ENCODE assay signal across 27 mouse cellular contexts in the genomic region with DNA sequence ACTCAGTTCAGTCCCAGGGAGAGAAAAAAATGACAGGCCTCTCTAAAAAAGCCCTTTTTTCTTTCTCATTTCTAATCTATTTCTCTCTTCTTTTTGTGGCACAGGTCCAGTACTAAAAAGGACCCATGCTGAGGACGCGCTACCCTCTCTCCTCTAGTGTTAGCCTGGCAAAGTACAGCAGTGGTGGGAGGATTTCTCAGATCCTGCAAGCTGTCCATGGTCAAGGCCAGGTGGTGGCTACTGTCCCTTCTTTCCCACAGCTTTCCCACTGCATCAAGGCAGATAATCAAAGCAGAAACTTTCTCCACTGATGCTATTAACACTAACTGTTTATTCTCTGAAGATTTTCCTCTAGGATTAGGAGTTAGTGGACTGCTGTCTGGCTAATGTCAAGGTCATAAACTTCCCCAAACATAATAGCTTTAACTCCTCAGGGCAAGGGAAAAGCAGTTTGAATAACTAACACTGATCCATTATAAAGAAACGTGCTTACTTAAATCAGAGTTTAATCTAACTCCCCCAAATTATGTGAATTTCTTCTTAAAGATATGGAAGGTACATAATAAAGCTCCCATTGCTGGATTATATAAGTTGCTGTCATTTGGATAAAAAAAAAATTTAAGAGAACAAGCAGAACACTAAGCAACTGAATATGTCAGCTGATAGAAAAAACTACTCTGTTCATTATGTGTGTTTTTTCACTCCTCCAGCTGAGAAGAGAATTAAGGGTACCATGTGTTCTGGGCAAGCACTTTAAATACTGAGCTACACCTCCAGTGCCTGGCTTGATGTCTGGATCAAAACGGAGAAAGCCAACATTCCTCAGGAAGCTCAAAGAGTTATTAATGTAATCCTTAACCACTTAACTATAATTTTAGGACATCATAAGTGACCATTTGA. TPM values are rescaled to one million over a fixed set of nuclear protein-coding genes. Genes with fewer than 3 reads are reported as not detected.
DNase-seq lines count a peak whose midpoint lies in the region; ATAC-seq and TF ChIP-seq lines count a peak whose summit lies in the region.
"Had no signal": no experiment of that assay in that cellular context is flagged by ENCODE, and none has a peak within 500 bp of the region (broad histone marks: within the 10 kb centered on the region; RNA-seq: fewer than 3 reads in every experiment).

No protein-coding gene starts in this region.

- H3K36me3 ChIP-seq in lung, postnatal 0 days (ENCODE audit: insufficient read depth, low read length): 0 out of 2 replicates have a peak, but pooled peaks cover 13% of the 10 kb centered on the region
- H3K36me3 ChIP-seq in MEL (ENCODE audit: control insufficient read depth in 1 of 2, insufficient read depth in 2 of 2, low read length in 2 of 2): peaks cover 10 to 46% of the 10 kb centered on the region in 2 experiments; a peak in 3 of 4 replicates

- 79% methylated on average over 4 of the region's 4 CpGs for WGBS in lung, postnatal 0 days
- 70% methylated on average over 4 of the region's 4 CpGs for WGBS in lung, adult 2 months

- no peaks in the 10 kb centered on the region for H3K27me3 ChIP-seq in lung, postnatal 0 days (replicated peaks; ENCODE audit: insufficient read depth, low read length)
- H3K27me3 ChIP-seq in MEL (ENCODE audit: control insufficient read depth in 1 of 2, insufficient read depth in 2 of 2, low read length in 2 of 2): no peaks in the 10 kb centered on the region
- H3K27me3 ChIP-seq: CH12.LX; embryonic facial prominence, embryonic 15.5 days; intestine, embryonic 15.5 days; kidney, embryonic 15.5 days; limb, embryonic 12.5 days; megakaryocyte, embryonic 14.5 days; midbrain, embryonic 13.5 days had no signal

- H3K9ac ChIP-seq in lung, postnatal 0 days (replicated peaks; ENCODE audit: low read depth): no peak overlapping the region
- peak overlapping the region; percentile 63 for H3K9ac ChIP-seq in MEL (ENCODE audit: control insufficient read depth, low read depth, low read length, poor library complexity, severe bottlenecking)
- H3K9ac ChIP-seq: embryonic facial prominence, embryonic 15.5 days; intestine, embryonic 15.5 days; kidney, embryonic 15.5 days; limb, embryonic 12.5 days; liver, postnatal 0 days; midbrain, embryonic 13.5 days had no signal

- peaks cover 23% of the 10 kb centered on the region for H3K79me2 ChIP-seq in MEL (ENCODE audit: control insufficient read depth, insufficient read depth, low read length, poor library complexity)

- no peak for DNase-seq in frontal cortex, postnatal 14 days (ENCODE audit: low spot score in 2 of 2)
- DNase-seq in lung, postnatal 0 days (ENCODE audit: low spot score): no peak
- no peak for DNase-seq in lung, adult 2 months
- DNase-seq in MEL (ENCODE audit: low read depth, low spot score): peak; percentile 50
- peak; percentile 55 for DNase-seq in brain, adult 2 months (ENCODE audit: low read depth, low spot score)
- no peak for DNase-seq in heart, postnatal 4 days
- DNase-seq: B cell, adult 2 months; cerebellum, adult 8-10 months; cerebellum, postnatal 36 days; gastrocnemius, postnatal 10 days; kidney, postnatal 4 days; lung, postnatal 36 days had no signal

- TF ChIP-seq POLR2A in lung, adult 2 months (IDR thresholded peaks at IDR 0.05; ENCODE audit: borderline replicate concordance, extremely low read depth, low read depth, low read length): no peak
- peak in 1 of 2 experiments; percentile 42; a peak in 2 of 4 replicates for TF ChIP-seq POLR2A in MEL (IDR thresholded peaks at IDR 0.05; ENCODE audit: control insufficient read depth in 1 of 2, insufficient read depth in 1 of 2, low read depth in 1 of 2, low read length in 2 of 2, poor library complexity in 1 of 2)

- H3K9me3 ChIP-seq in lung, postnatal 0 days (ENCODE audit: low read length): no peaks in the 10 kb centered on the region
- H3K9me3 ChIP-seq in MEL (replicated peaks; ENCODE audit: insufficient read depth, low read length): no peaks in the 10 kb centered on the region
- H3K9me3 ChIP-seq: embryonic facial prominence, embryonic 15.5 days; G1E; heart, embryonic 10.5 days; intestine, embryonic 15.5 days; kidney, embryonic 15.5 days; limb, embryonic 12.5 days; megakaryocyte, embryonic 14.5 days; midbrain, embryonic 13.5 days had no signal

- H3K27ac ChIP-seq in lung, postnatal 0 days (ENCODE audit: low read length): 0 out of 2 replicates have a peak overlapping the region, but pooled peaks have one; percentile 12
- H3K27ac ChIP-seq in MEL (ENCODE audit: control insufficient read depth, low read depth, low read length): peak overlapping the region; percentile 89
- H3K27ac ChIP-seq: embryonic facial prominence, embryonic 15.5 days; heart, embryonic 10.5 days; intestine, embryonic 15.5 days; kidney, embryonic 15.5 days; limb, embryonic 12.5 days; midbrain, embryonic 13.5 days had no signal

- no peak for TF ChIP-seq EP300 in lung, postnatal 0 days (IDR thresholded peaks at IDR 0.05)
- TF ChIP-seq EP300 in MEL (IDR thresholded peaks at IDR 0.05; ENCODE audit: low read depth in 1 of 2, low read length in 2 of 2): no peak

- H3K4me3 ChIP-seq in lung, postnatal 0 days (ENCODE audit: low read depth, low read length): no peak overlapping the region
- H3K4me3 ChIP-seq in lung, adult 2 months (replicated peaks; ENCODE audit: extremely low read depth, low read depth, low read length): no peak overlapping the region
- H3K4me3 ChIP-seq in MEL (ENCODE audit: control insufficient read depth in 1 of 2, insufficient read depth in 1 of 2, low read depth in 2 of 2, low read length in 2 of 2): no peak overlapping the region
- H3K4me3 ChIP-seq: embryonic facial prominence, embryonic 15.5 days; heart, embryonic 10.5 days; intestine, embryonic 15.5 days; kidney, embryonic 15.5 days; limb, embryonic 12.5 days; megakaryocyte, embryonic 14.5 days; midbrain, embryonic 13.5 days had no signal

- TF ChIP-seq RAD21 in MEL (IDR thresholded peaks at IDR 0.05; ENCODE audit: low read depth, low read length): no peak

- no peak overlapping the region for H3K4me2 ChIP-seq in lung, postnatal 0 days (replicated peaks; ENCODE audit: low read depth, low read length)
- H3K4me2 ChIP-seq: embryonic facial prominence, embryonic 15.5 days; intestine, embryonic 15.5 days; kidney, embryonic 15.5 days; limb, embryonic 12.5 days; liver, embryonic 11.5 days; midbrain, embryonic 13.5 days had no signal

- ATAC-seq in frontal cortex, adult (ENCODE audit: low TSS enrichment): peak; percentile 71
- ATAC-seq in lung, postnatal 0 days: no peak
- ATAC-seq: activated CD4-positive, CD25-positive, alpha-beta regulatory T cell, adult 4 months; forebrain, embryonic 14.5 days; hindbrain, embryonic 16.5 days; intestine, embryonic 15.5 days; liver, postnatal 0 days; midbrain, embryonic 13.5 days had no signal

- TF ChIP-seq CTCF in lung, postnatal 0 days (IDR thresholded peaks at IDR 0.05): no peak
- TF ChIP-seq CTCF in lung, adult 2 months (IDR thresholded peaks at IDR 0.05; ENCODE audit: insufficient read depth, low read length): no peak
- no peak for TF ChIP-seq CTCF in MEL (IDR thresholded peaks at IDR 0.05 in 2 of 3, conservative IDR thresholded peaks at IDR 0.05 in 1 of 3; ENCODE audit: control insufficient read depth in 1 of 3, insufficient read depth in 1 of 3, low read depth in 2 of 3, low read length in 3 of 3, poor library complexity in 1 of 3, severe bottlenecking in 1 of 3)

- peaks cover 19% of the 10 kb centered on the region; the same call in 1 of the 2 replicates for H3K4me1 ChIP-seq in lung, postnatal 0 days (ENCODE audit: insufficient read depth, low read depth, low read length)
- peaks cover 3% of the 10 kb centered on the region; the same call in 1 of the 2 replicates for H3K4me1 ChIP-seq in lung, adult 2 months (ENCODE audit: control insufficient read depth, insufficient read depth, low read length)
- H3K4me1 ChIP-seq in MEL (ENCODE audit: control insufficient read depth in 1 of 2, insufficient read depth in 2 of 2, low read length in 2 of 2): peaks cover 6 to 20% of the 10 kb centered on the region in 2 experiments

TF ChIP-seq in MEL, 35 proteins besides CTCF, POLR2A, EP300 and RAD21 (continues in another document):
- TF ChIP-seq MAFK (IDR thresholded peaks at IDR 0.05; ENCODE audit: borderline replicate concordance, low read depth, low read length) (0 out of 2 replicates have a peak, but pooled peaks have one; percentile 14), ZMIZ1 (IDR thresholded peaks at IDR 0.05; ENCODE audit: low read depth, low read length) (peak; percentile 77), CHD2 (IDR thresholded peaks at IDR 0.05; ENCODE audit: low read length) (peak; percentile 25), SIN3A (IDR thresholded peaks at IDR 0.05; ENCODE audit: low read length) (0 out of 2 replicates have a peak, but pooled peaks have one; percentile 30), E2F4 (IDR thresholded peaks at IDR 0.05; ENCODE audit: borderline replicate concordance, low read depth, low read length) (no peak), RCOR1 (IDR thresholded peaks at IDR 0.05; ENCODE audit: low read depth, low read length) (0 out of 2 replicates have a peak, but pooled peaks have one; percentile 23), CHD1 (IDR thresholded peaks at IDR 0.05; ENCODE audit: low read depth, low read length) (peak; percentile 67; the same call in 1 of the 2 replicates), ZKSCAN1 (IDR thresholded peaks at IDR 0.05; ENCODE audit: low read depth, low read length) (no peak), POLR2AphosphoS2 (IDR thresholded peaks at IDR 0.05; ENCODE audit: low read length) (peak; percentile 81), USF2 (IDR thresholded peaks at IDR 0.05; ENCODE audit: borderline replicate concordance in 1 of 2, insufficient read depth in 1 of 2, low read depth in 1 of 2, low read length in 2 of 2) (no peak), SMC3 (IDR thresholded peaks at IDR 0.05; ENCODE audit: low read depth, low read length) (0 out of 2 replicates have a peak, but pooled peaks have one; percentile 24), NRF1 (IDR thresholded peaks at IDR 0.05; ENCODE audit: insufficient read depth, low read depth, low read length, poor library complexity, severe bottlenecking) (no peak)

RNA-seq across cellular contexts. Expression of gene Arl6ip1, which starts 5.7 kb away (rescaled TPM):
- 550 and 573 TPM in 2 replicates for polyA plus RNA-seq in lung, postnatal 0 days (2015; fragmentation: Nextera tagmentation; extraction: Ambion mirVana)
- polyA plus RNA-seq in lung, adult 2 months (2012; rRNA removed): 58.1 and 110 TPM in 2 replicates
- total RNA-seq in MEL (2012; rRNA removed): 199 and 201 TPM in 2 replicates
- polyA plus RNA-seq in MEL (2012; ENCODE audit: insufficient read depth in 1 of 2, insufficient read length in 2 of 2, low read depth in 1 of 2, low replicate concordance in 2 of 2, missing spikeins in 1 of 2): 100 to 1,000 TPM in 1 of 2 experiments, 10 to 100 TPM in 1; 89.7 to 188 TPM
- 10 to 100 TPM; 71.5 to 81.9 TPM for total RNA-seq in heart, postnatal 4 days (2021)

RNA-seq across cellular contexts. Expression of gene Rps15a, which starts 7.8 kb away (rescaled TPM):
- polyA plus RNA-seq in lung, postnatal 0 days (2015; fragmentation: Nextera tagmentation; extraction: Ambion mirVana): 556 and 600 TPM in 2 replicates
- 435 and 792 TPM in 2 replicates for polyA plus RNA-seq in lung, adult 2 months (2012; rRNA removed)
- 2,275 and 2,420 TPM in 2 replicates for total RNA-seq in MEL (2012; rRNA removed)
- 100 to 1,000 TPM in 1 of 2 experiments, not detected in 1; 589 TPM for polyA plus RNA-seq in MEL (2012; ENCODE audit: insufficient read depth in 1 of 2, insufficient read length in 2 of 2, low read depth in 1 of 2, low replicate concordance in 2 of 2, missing spikeins in 1 of 2)
- total RNA-seq in heart, postnatal 4 days (2021): 100 to 1,000 TPM; 905 to 908 TPM

Comparison
In these comparisons a context has a peak if more than half of its experiments do, and no peak if none do; other contexts are left out.
1. DNase-seq: peak in MEL (single experiment) and brain, adult 2 months (single experiment); none in frontal cortex, postnatal 14 days (0 of 2), lung, postnatal 0 days (single experiment), lung, adult 2 months (single experiment) and heart, postnatal 4 days (single experiment).